Mouse (Mus musculus): ENCODE measurements at regions not wholly inside any gene's neighbourhood (a gene's known extent, or its start where the extent isn't known, plus 50 kb on each side); places are given as distances from the start of the nearest gene placed in this dataset.

DNA sequence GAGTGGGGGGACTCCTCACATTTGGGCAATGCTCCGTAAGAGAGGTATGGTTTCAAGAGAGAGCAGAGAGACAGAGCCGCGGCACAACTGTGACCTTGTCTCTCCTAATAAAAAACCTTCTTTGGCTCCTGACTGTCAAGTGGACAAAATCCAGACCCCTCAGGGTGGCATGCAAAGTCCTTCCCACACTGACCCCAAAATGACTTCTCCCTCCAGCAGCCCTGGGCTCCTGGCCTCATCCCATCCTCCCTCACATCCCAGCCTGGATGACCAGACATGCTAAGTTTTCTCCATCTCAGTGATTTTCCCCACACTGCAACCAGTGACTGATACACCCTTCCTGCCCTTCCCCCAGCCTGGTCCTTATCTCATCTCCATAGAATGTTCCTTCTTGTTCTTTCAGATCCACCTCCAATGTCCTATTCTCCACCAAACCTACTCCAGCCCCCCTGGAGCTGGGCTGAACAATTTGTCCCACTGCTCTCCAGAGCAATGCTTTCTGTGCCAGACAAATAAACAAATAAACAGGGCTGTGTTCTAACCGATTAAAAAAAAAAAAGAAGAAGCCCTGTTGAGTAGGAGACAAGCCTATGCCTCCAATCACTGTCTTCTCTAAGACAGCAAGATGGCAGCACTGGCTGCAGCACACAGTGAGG, 75.7 kb upstream of the Zmiz1 start:
- TF ChIP-seq CTCF (IDR thresholded peaks at IDR 0.05; ENCODE audit: extremely low read depth, insufficient read length, insufficient replicate concordance, low read depth, low read length) (no peak), POLR2A (IDR thresholded peaks at IDR 0.05; ENCODE audit: low read depth, low read length) (no peak)

Measured in small intestine, adult 2 months (tissue).